Comparison of ENCODE assay signal across 14 mouse cellular contexts in genomic region chr2:12388569-12388968, GRCm38 (mm10). TPM values are rescaled to one million over a fixed set of nuclear protein-coding genes. Genes with fewer than 3 reads are reported as not detected.
A peak's percentile ranks its signal among the peaks of the same experiment; 100 is the strongest.
DNase-seq lines count a peak whose midpoint lies in the region; ATAC-seq and TF ChIP-seq lines count a peak whose summit lies in the region.
"Had no signal": no experiment of that assay in that cellular context is flagged by ENCODE, and none has a peak within 500 bp of the region (broad histone marks: within the 10 kb centered on the region; RNA-seq: fewer than 3 reads in every experiment).

No protein-coding gene starts in this region.

- H3K27ac ChIP-seq in intestine, embryonic 14.5 days (ENCODE audit: low read depth) = no peak overlapping the region
- no peak overlapping the region for H3K27ac ChIP-seq in intestine, embryonic 16.5 days (ENCODE audit: low read length)
- H3K27ac ChIP-seq in liver, embryonic 12.5 days = no peak overlapping the region
- H3K27ac ChIP-seq in liver, postnatal 0 days (ENCODE audit: low read depth) = no peak overlapping the region
- H3K27ac ChIP-seq in midbrain, embryonic 15.5 days = no peak overlapping the region
- H3K27ac ChIP-seq in midbrain, postnatal 0 days (ENCODE audit: low read depth, low read length) = no peak overlapping the region
- H3K27ac ChIP-seq in liver, embryonic 14.5 days = no peak overlapping the region
- H3K27ac ChIP-seq: embryonic facial prominence, embryonic 12.5 days; forebrain, embryonic 12.5 days; hindbrain, embryonic 13.5 days had no signal

- H3K9me3 ChIP-seq in intestine, embryonic 14.5 days (ENCODE audit: control insufficient read depth, low read length) = no peaks in the 10 kb centered on the region
- no peaks in the 10 kb centered on the region for H3K9me3 ChIP-seq in intestine, embryonic 16.5 days (ENCODE audit: control insufficient read depth, low read length)
- H3K9me3 ChIP-seq in liver, embryonic 12.5 days (replicated peaks) = no peaks in the 10 kb centered on the region
- H3K9me3 ChIP-seq in liver, postnatal 0 days (ENCODE audit: low read length) = no peaks in the 10 kb centered on the region
- H3K9me3 ChIP-seq in midbrain, embryonic 15.5 days = no peaks in the 10 kb centered on the region
- no peaks in the 10 kb centered on the region for H3K9me3 ChIP-seq in midbrain, postnatal 0 days (ENCODE audit: low read length)
- no peaks in the 10 kb centered on the region for H3K9me3 ChIP-seq in liver, embryonic 14.5 days (ENCODE audit: control insufficient read depth, low read length)
- H3K9me3 ChIP-seq: embryonic facial prominence, embryonic 12.5 days; forebrain, embryonic 12.5 days; hindbrain, embryonic 13.5 days had no signal

- DNase-seq in intestine, embryonic 14.5 days (ENCODE audit: low spot score) = no peak
- no peak for DNase-seq in liver, postnatal 0 days
- no peak for DNase-seq in midbrain, postnatal 0 days (ENCODE audit: low spot score)
- no peak for DNase-seq in liver, embryonic 14.5 days (ENCODE audit: low read depth in 3 of 3, low spot score in 3 of 3)
- DNase-seq in embryo, embryonic 10.5 days (ENCODE audit: low spot score) = no peak
- DNase-seq: adrenal gland, postnatal 25 days; gastrocnemius, postnatal 36 days; heart, adult 11 months had no signal

- TF ChIP-seq CTCF in liver, postnatal 0 days (IDR thresholded peaks at IDR 0.05; ENCODE audit: low read depth) = no peak
- no peak for TF ChIP-seq CTCF in midbrain, postnatal 0 days (IDR thresholded peaks at IDR 0.05)
- no peak for TF ChIP-seq CTCF in liver, embryonic 14.5 days (IDR thresholded peaks at IDR 0.05; ENCODE audit: low read depth)

- H3K4me1 ChIP-seq in intestine, embryonic 14.5 days (replicated peaks; ENCODE audit: control insufficient read depth, insufficient read depth, low read length) = no peaks in the 10 kb centered on the region
- H3K4me1 ChIP-seq in intestine, embryonic 16.5 days (ENCODE audit: control insufficient read depth, insufficient read depth, low read length) = no peaks in the 10 kb centered on the region
- peaks cover 6% of the 10 kb centered on the region for H3K4me1 ChIP-seq in liver, embryonic 12.5 days
- no peaks in the 10 kb centered on the region for H3K4me1 ChIP-seq in liver, postnatal 0 days (ENCODE audit: insufficient read depth)
- H3K4me1 ChIP-seq in midbrain, embryonic 15.5 days = no peaks in the 10 kb centered on the region
- no peaks in the 10 kb centered on the region for H3K4me1 ChIP-seq in midbrain, postnatal 0 days (ENCODE audit: insufficient read depth, low read length)
- no peaks in the 10 kb centered on the region for H3K4me1 ChIP-seq in liver, embryonic 14.5 days (replicated peaks; ENCODE audit: control insufficient read depth in 2 of 2, insufficient read depth in 2 of 2, low read length in 1 of 2)
- H3K4me1 ChIP-seq: embryonic facial prominence, embryonic 12.5 days; forebrain, embryonic 12.5 days; hindbrain, embryonic 13.5 days had no signal

- no peak overlapping the region for H3K4me2 ChIP-seq in intestine, embryonic 14.5 days (ENCODE audit: low read length)
- no peak overlapping the region for H3K4me2 ChIP-seq in intestine, embryonic 16.5 days (ENCODE audit: low read depth, low read length)
- no peak overlapping the region for H3K4me2 ChIP-seq in liver, embryonic 12.5 days
- H3K4me2 ChIP-seq in liver, postnatal 0 days (ENCODE audit: low read depth, low read length) = no peak overlapping the region
- H3K4me2 ChIP-seq in midbrain, embryonic 15.5 days = no peak overlapping the region
- no peak overlapping the region for H3K4me2 ChIP-seq in midbrain, postnatal 0 days (ENCODE audit: low read depth, low read length, poor library complexity, severe bottlenecking)
- no peak overlapping the region for H3K4me2 ChIP-seq in liver, embryonic 14.5 days (ENCODE audit: low read depth)
- H3K4me2 ChIP-seq: embryonic facial prominence, embryonic 12.5 days; forebrain, embryonic 12.5 days; hindbrain, embryonic 13.5 days had no signal

- no peak overlapping the region for H3K4me3 ChIP-seq in intestine, embryonic 14.5 days (ENCODE audit: low read depth, low read length)
- no peak overlapping the region for H3K4me3 ChIP-seq in intestine, embryonic 16.5 days (ENCODE audit: low read length)
- H3K4me3 ChIP-seq in liver, embryonic 12.5 days = no peak overlapping the region
- H3K4me3 ChIP-seq in liver, postnatal 0 days (ENCODE audit: low read depth, low read length) = no peak overlapping the region
- H3K4me3 ChIP-seq in midbrain, embryonic 15.5 days = no peak overlapping the region
- no peak overlapping the region for H3K4me3 ChIP-seq in midbrain, postnatal 0 days (ENCODE audit: low read depth, low read length)
- H3K4me3 ChIP-seq in liver, embryonic 14.5 days (ENCODE audit: insufficient read depth in 1 of 2, low read depth in 2 of 2, low read length in 2 of 2) = no peak overlapping the region
- H3K4me3 ChIP-seq: embryonic facial prominence, embryonic 12.5 days; forebrain, embryonic 12.5 days; hindbrain, embryonic 13.5 days had no signal

- 88% methylated on average over 4 of the region's 4 CpGs for WGBS in intestine, embryonic 14.5 days
- WGBS in intestine, embryonic 16.5 days = 87% methylated on average over 4 of the region's 4 CpGs
- WGBS in liver, embryonic 12.5 days (ENCODE audit: insufficient replicate concordance) = 84% methylated on average over 4 of the region's 4 CpGs
- WGBS in liver, postnatal 0 days (ENCODE audit: insufficient replicate concordance) = 86% methylated on average over 4 of the region's 4 CpGs
- WGBS in midbrain, embryonic 15.5 days = 92% methylated on average over 4 of the region's 4 CpGs
- WGBS in midbrain, postnatal 0 days = 95% methylated on average over 4 of the region's 4 CpGs
- WGBS in liver, embryonic 14.5 days (ENCODE audit: insufficient replicate concordance) = 90% methylated on average over 4 of the region's 4 CpGs

- no peak overlapping the region for H3K9ac ChIP-seq in intestine, embryonic 14.5 days (ENCODE audit: low read length)
- no peak overlapping the region for H3K9ac ChIP-seq in intestine, embryonic 16.5 days (ENCODE audit: low read depth, low read length)
- H3K9ac ChIP-seq in liver, embryonic 12.5 days = no peak overlapping the region
- no peak overlapping the region for H3K9ac ChIP-seq in liver, postnatal 0 days (replicated peaks)
- no peak overlapping the region for H3K9ac ChIP-seq in midbrain, embryonic 15.5 days
- H3K9ac ChIP-seq in midbrain, postnatal 0 days (replicated peaks; ENCODE audit: low read length, poor library complexity, severe bottlenecking) = no peak overlapping the region
- H3K9ac ChIP-seq in liver, embryonic 14.5 days (replicated peaks) = no peak overlapping the region
- H3K9ac ChIP-seq: embryonic facial prominence, embryonic 12.5 days; forebrain, embryonic 12.5 days; hindbrain, embryonic 13.5 days had no signal

- peaks cover 9% of the 10 kb centered on the region; the same call in 1 of the 2 replicates for H3K36me3 ChIP-seq in intestine, embryonic 14.5 days (ENCODE audit: control insufficient read depth, insufficient read depth, low read length)
- 0 out of 2 replicates have a peak, but pooled peaks cover 2% of the 10 kb centered on the region for H3K36me3 ChIP-seq in intestine, embryonic 16.5 days (ENCODE audit: control insufficient read depth, insufficient read depth, low read length)
- peaks cover 43% of the 10 kb centered on the region for H3K36me3 ChIP-seq in liver, embryonic 12.5 days
- peaks cover 15% of the 10 kb centered on the region for H3K36me3 ChIP-seq in liver, postnatal 0 days (replicated peaks; ENCODE audit: insufficient read depth, low read length)
- no peaks in the 10 kb centered on the region for H3K36me3 ChIP-seq in midbrain, embryonic 15.5 days (replicated peaks)
- H3K36me3 ChIP-seq in midbrain, postnatal 0 days (ENCODE audit: insufficient read depth, low read length) = 0 out of 2 replicates have a peak, but pooled peaks cover 7% of the 10 kb centered on the region
- peaks cover 7% of the 10 kb centered on the region for H3K36me3 ChIP-seq in liver, embryonic 14.5 days (replicated peaks; ENCODE audit: control insufficient read depth, insufficient read depth, low read depth)
- H3K36me3 ChIP-seq: embryonic facial prominence, embryonic 12.5 days had no signal

- ATAC-seq in intestine, embryonic 14.5 days (replicated peaks; ENCODE audit: low FRiP score, low TSS enrichment, low read depth) = peak; percentile 47; the same call in 1 of the 2 replicates
- ATAC-seq in intestine, embryonic 16.5 days = no peak
- 0 out of 2 replicates have a peak, but pooled peaks have one; percentile 21 for ATAC-seq in liver, embryonic 12.5 days
- no peak for ATAC-seq in liver, postnatal 0 days
- ATAC-seq in midbrain, embryonic 15.5 days (replicated peaks) = 0 out of 2 replicates have a peak, but pooled peaks have one; percentile 43
- no peak for ATAC-seq in midbrain, postnatal 0 days (ENCODE audit: low FRiP score)
- peak; percentile 23; the same call in 1 of the 2 replicates for ATAC-seq in liver, embryonic 14.5 days (ENCODE audit: insufficient read depth)

- no peaks in the 10 kb centered on the region for H3K27me3 ChIP-seq in intestine, embryonic 14.5 days (replicated peaks; ENCODE audit: control insufficient read depth, insufficient read depth, low read length)
- H3K27me3 ChIP-seq in intestine, embryonic 16.5 days (replicated peaks; ENCODE audit: control insufficient read depth, insufficient read depth, low read length) = no peaks in the 10 kb centered on the region
- no peaks in the 10 kb centered on the region for H3K27me3 ChIP-seq in liver, embryonic 12.5 days (replicated peaks)
- H3K27me3 ChIP-seq in liver, postnatal 0 days (ENCODE audit: insufficient read depth, low read length) = no peaks in the 10 kb centered on the region
- no peaks in the 10 kb centered on the region for H3K27me3 ChIP-seq in midbrain, embryonic 15.5 days (replicated peaks)
- H3K27me3 ChIP-seq in midbrain, postnatal 0 days (ENCODE audit: insufficient read depth, low read length) = no peaks in the 10 kb centered on the region
- no peaks in the 10 kb centered on the region for H3K27me3 ChIP-seq in liver, embryonic 14.5 days (ENCODE audit: control insufficient read depth, insufficient read depth, low read length)
- H3K27me3 ChIP-seq: embryonic facial prominence, embryonic 12.5 days; forebrain, embryonic 12.5 days; hindbrain, embryonic 13.5 days had no signal

- no peak for TF ChIP-seq EP300 in liver, postnatal 0 days (IDR thresholded peaks at IDR 0.05; ENCODE audit: low read depth)
- TF ChIP-seq EP300 in liver, embryonic 14.5 days (IDR thresholded peaks at IDR 0.05; ENCODE audit: low read depth) = no peak

RNA-seq across cellular contexts. Expression of gene Mindy3, which starts 30.7 kb away (rescaled TPM):
- 26.1 and 26.5 TPM in 2 replicates for polyA plus RNA-seq in intestine, embryonic 14.5 days (2014; fragmentation: Nextera tagmentation; extraction: Ambion mirVana)
- polyA plus RNA-seq in intestine, embryonic 16.5 days (2015; fragmentation: Nextera tagmentation; extraction: Ambion mirVana) = 21.6 and 22.2 TPM in 2 replicates
- 25.8 and 27.0 TPM in 2 replicates for polyA plus RNA-seq in liver, embryonic 12.5 days (2016; fragmentation: Nextera tagmentation; extraction: Ambion mirVana)
- polyA plus RNA-seq in liver, postnatal 0 days (2015; fragmentation: Nextera tagmentation; extraction: Ambion mirVana) = 12.3 and 13.1 TPM in 2 replicates
- polyA plus RNA-seq in midbrain, embryonic 15.5 days (2015; fragmentation: Nextera tagmentation; extraction: Ambion mirVana) = 47.3 and 48.8 TPM in 2 replicates
- 44.1 and 72.3 TPM in 2 replicates for total RNA-seq in midbrain, postnatal 0 days (2014; rRNA removed)
- 50.1 and 50.8 TPM in 2 replicates for polyA plus RNA-seq in midbrain, postnatal 0 days (2015; fragmentation: Nextera tagmentation; extraction: Ambion mirVana)
- 9.8 and 13.9 TPM in 2 replicates for polyA plus RNA-seq in liver, embryonic 14.5 days (2012; rRNA removed)
- polyA plus RNA-seq in liver, embryonic 14.5 days (2014; fragmentation: Nextera tagmentation; extraction: Ambion mirVana) = 15.2 and 15.7 TPM in 2 replicates

Comparison
In these comparisons a context has a peak if more than half of its experiments do, and no peak if none do; other contexts are left out.
1. ATAC-seq: peak in intestine, embryonic 14.5 days (single experiment), liver, embryonic 12.5 days (single experiment), midbrain, embryonic 15.5 days (single experiment) and liver, embryonic 14.5 days (single experiment); none in intestine, embryonic 16.5 days (single experiment), liver, postnatal 0 days (single experiment) and midbrain, postnatal 0 days (single experiment).